Mouse (Mus musculus): ENCODE results near the gene Rptor. TPM values are rescaled to one million over a fixed set of nuclear protein-coding genes. Genes with fewer than 3 reads are reported as not detected.

Gene Rptor
- 9.9 and 10.4 TPM in 2 replicates for polyA plus RNA-seq (2015; fragmentation: Nextera tagmentation; extraction: Ambion mirVana)

DNA sequence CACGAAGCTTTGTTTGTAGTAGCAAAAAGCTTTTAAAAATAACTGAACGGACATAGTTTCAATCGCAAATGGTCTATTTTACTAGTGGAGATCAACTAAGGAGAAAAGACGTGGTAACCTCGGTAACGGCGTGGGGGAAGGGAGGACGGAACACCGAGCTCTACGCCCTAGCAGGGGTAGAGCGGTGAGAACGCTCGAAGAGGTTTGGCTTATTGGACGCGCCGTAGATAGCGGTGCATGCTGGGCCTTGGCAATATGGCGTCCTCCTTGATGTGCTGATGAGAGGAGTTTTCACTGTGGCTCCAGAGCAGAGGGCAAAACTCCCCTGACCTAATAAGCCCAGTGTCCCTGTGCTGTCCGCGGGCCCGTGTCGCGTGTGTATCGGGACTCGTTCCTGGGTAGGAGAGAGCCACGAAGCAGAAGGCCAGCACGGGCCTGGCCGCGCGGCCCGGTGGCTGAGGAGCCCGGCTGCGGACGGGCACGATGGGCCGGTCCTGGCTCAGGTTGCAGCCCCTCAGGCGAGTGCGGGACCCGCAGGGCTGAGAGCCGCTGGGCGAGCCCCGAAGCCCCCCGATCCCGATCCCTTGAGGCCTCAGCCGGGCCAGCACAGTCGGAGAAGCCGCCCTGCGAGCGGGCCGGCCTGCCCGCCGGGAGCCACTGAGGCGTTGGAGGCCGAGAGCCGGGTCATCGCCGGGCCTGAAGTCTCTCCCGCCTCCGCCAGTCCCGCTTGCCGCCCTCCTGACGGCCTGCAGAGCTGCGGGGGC lies at the start of gene Rptor:
Rptor (plus strand) TSS at position 143 of the 764 bp plus-strand sequence.
- H3K4me1 ChIP-seq (ENCODE audit: control insufficient read depth, insufficient read depth, low read length) = peaks cover 9% of the 10 kb centered on the region
- ATAC-seq = peak; percentile 99

DNA sequence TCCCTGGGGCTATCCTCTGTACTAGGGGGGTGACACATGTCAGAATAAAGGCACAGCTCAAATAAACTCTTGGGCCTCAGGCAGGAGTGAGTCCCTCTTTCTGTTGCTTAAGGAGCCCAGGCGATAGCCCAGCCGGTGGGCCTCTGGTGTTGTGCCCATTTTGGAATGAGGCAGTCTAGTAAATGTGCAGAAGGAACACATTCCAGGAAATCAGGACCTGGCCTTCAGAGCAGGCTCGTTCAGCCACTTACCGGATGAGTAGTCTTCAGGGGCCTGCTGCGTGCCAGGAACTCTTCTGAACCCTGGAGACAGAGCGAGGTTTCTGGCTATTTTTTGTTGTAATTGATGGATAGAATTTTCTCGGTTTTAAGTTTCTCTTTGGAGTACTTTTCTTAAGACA lies 48.0 kb upstream of the Rptor start:
- Histone ChIP-seq H3K4me3 (ENCODE audit: low read depth, low read length) (no peak overlapping the region), H3K4me1 (ENCODE audit: control insufficient read depth, insufficient read depth, low read length) (peaks cover 25% of the 10 kb centered on the region)
- ATAC-seq = no peak

More for the DNA sequence above, at the start of gene Rptor:
- Histone ChIP-seq H3K9ac (ENCODE audit: low read depth, low read length) (peak within 1 kb of the TSS; percentile 93), H3K27ac (ENCODE audit: low read length) (peak within 1 kb of the TSS; percentile 89), H3K4me2 (ENCODE audit: low read length) (peak within 1 kb of the TSS; percentile 77), H3K27me3 (ENCODE audit: control insufficient read depth, insufficient read depth, low read depth, low read length) (no peaks in the 10 kb centered on the region), H3K36me3 (ENCODE audit: control insufficient read depth, insufficient read depth, low read length) (no peaks in the 10 kb centered on the region), H3K4me3 (ENCODE audit: low read depth, low read length) (peak within 1 kb of the TSS; percentile 97), H3K9me3 (replicated peaks; ENCODE audit: control insufficient read depth, low read length, poor library complexity, severe bottlenecking) (no peaks in the 10 kb centered on the region)
- under 1% methylated on average over 57 of the region's 63 CpGs for WGBS

DNA sequence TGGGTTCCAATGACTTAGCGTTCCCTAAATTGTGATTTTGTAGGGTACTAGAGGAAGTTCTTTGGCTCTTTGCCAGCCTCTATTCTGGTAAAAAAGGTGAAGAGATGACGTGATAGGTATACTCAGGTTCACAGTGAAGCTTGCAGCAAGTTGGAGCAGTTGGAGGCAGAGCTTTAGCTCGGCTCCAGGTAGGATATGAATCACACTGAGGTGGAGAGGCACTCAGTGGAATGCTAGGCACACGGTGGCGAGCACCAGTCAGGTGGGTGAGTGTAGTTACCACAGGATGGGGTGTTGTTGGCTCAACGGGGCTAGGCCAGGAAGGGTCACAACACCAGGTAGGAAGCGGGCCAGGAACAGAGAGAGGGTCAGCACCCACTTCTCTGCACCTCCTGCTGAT lies 47.5 kb upstream of the Rptor start:
- no peaks in the 10 kb centered on the region; the same call in 1 of the 2 replicates for H3K27me3 ChIP-seq (ENCODE audit: control insufficient read depth, insufficient read depth, low read depth, low read length)
- ATAC-seq = no peak
- H3K27ac ChIP-seq (ENCODE audit: low read length) = no peak overlapping the region
- H3K4me1 ChIP-seq (ENCODE audit: control insufficient read depth, insufficient read depth, low read length) = peaks cover 25% of the 10 kb centered on the region
- 89% methylated on average over 7 of the region's 7 CpGs for WGBS
- H3K9ac ChIP-seq (ENCODE audit: low read depth, low read length) = no peak overlapping the region
- H3K4me2 ChIP-seq (ENCODE audit: low read length) = no peak overlapping the region
- no peaks in the 10 kb centered on the region for H3K9me3 ChIP-seq (replicated peaks; ENCODE audit: control insufficient read depth, low read length, poor library complexity, severe bottlenecking)
- H3K36me3 ChIP-seq (ENCODE audit: control insufficient read depth, insufficient read depth, low read length) = no peaks in the 10 kb centered on the region
- no peak overlapping the region for H3K4me3 ChIP-seq (ENCODE audit: low read depth, low read length)

More for the DNA sequence above, 48.0 kb upstream of the Rptor start:
- Histone ChIP-seq H3K27ac (ENCODE audit: low read length) (no peak overlapping the region), H3K36me3 (ENCODE audit: control insufficient read depth, insufficient read depth, low read length) (no peaks in the 10 kb centered on the region), H3K27me3 (ENCODE audit: control insufficient read depth, insufficient read depth, low read depth, low read length) (no peaks in the 10 kb centered on the region; the same call in 1 of the 2 replicates), H3K9me3 (replicated peaks; ENCODE audit: control insufficient read depth, low read length, poor library complexity, severe bottlenecking) (no peaks in the 10 kb centered on the region), H3K9ac (ENCODE audit: low read depth, low read length) (no peak overlapping the region), H3K4me2 (ENCODE audit: low read length) (no peak overlapping the region)
- 83% methylated on average over 7 of the region's 7 CpGs for WGBS

DNA sequence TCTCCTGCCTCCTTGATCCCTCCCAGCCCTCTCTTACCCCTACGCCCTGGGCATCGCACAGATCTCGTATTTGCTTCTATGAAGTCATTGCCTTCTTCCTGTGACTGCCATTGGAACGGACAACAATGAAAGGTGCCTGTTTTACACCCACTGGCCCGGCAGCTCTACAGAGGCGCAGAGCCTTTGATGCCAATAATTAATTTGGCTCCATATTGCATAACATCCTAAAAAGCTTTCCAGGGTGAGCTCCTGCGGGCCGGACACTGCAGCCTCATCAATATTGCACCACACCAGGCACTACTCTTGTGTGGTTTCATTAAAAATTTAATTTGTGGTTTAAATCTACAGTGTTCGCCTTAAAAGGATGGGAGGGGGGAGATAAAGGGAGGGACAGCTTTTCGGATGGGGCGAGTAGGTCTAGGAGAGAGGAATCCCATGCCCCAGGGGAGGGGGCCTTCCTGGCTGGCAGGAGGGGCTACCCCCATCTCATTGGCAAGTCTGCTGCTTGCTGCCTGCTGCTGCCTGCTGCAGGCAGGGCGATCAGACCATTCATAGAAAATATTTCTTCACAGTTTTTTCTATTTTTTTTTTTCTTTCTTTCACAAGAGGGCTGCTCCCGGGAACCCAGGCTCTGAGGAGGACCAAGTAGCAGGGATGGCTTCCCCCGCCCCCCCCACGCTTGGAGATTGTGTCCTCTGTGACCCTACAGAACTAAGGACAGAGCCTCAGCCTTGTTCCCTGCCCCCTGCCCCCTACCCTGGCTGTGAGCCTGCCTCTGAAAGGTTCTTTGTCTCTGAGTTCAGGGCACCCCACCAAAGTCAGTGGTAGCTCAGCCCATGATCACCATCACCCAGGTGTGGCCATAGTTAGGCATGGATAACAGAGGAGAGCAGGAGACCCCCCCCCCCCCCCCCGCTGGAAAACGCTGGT lies 44.5 kb upstream of the Rptor start:
- WGBS = 8% methylated on average over 17 of the region's 17 CpGs
- ATAC-seq = peak; percentile 73
- Histone ChIP-seq H3K36me3 (ENCODE audit: control insufficient read depth, insufficient read depth, low read length) (no peaks in the 10 kb centered on the region), H3K27ac (ENCODE audit: low read length) (peak overlapping the region; percentile 86), H3K4me3 (ENCODE audit: low read depth, low read length) (no peak overlapping the region), H3K9me3 (replicated peaks; ENCODE audit: control insufficient read depth, low read length, poor library complexity, severe bottlenecking) (no peaks in the 10 kb centered on the region), H3K9ac (ENCODE audit: low read depth, low read length) (peak overlapping the region; percentile 52), H3K4me1 (ENCODE audit: control insufficient read depth, insufficient read depth, low read length) (peaks cover 25% of the 10 kb centered on the region), H3K27me3 (ENCODE audit: control insufficient read depth, insufficient read depth, low read depth, low read length) (no peaks in the 10 kb centered on the region; the same call in 1 of the 2 replicates), H3K4me2 (ENCODE audit: low read length) (peak overlapping the region; percentile 29)

DNA sequence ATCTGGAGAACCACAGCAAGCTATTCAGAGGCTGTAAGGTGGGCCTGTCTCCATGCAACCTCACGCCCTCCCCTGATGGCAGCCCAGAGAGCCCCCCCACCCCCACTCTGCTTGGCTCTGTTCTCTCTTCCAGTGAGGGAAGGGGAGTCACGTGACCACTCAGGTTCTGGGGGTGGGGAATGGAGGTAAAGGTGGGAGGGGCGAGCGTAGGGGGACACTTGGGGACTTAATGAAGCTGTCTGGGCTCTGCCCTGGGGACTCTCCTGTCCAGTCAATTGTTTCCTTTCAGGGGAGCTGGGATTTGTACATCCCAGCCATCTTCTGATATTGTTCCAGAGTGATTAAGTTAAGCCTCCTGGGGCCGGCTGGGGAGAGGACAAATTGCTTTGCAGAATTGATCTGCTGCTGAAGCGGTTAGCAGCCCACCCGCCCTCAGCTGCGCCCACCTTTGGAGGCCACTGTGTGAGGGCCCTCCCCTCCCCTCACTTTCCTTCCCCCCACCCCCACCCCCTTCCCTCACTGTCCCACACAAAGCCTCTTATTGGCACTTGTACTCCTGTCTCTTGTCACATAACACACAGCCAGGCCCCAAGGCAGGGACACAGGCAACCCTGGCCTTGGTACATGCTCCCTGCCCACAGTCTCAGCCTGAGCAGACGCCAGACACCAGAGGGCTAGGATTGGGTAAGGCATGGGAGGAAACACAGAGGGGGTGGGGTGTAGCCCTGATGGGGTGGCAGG lies 43.7 kb upstream of the Rptor start:
- Histone ChIP-seq H3K4me1 (ENCODE audit: control insufficient read depth, insufficient read depth, low read length) (peaks cover 25% of the 10 kb centered on the region), H3K27ac (ENCODE audit: low read length) (peak overlapping the region; percentile 86)

DNA sequence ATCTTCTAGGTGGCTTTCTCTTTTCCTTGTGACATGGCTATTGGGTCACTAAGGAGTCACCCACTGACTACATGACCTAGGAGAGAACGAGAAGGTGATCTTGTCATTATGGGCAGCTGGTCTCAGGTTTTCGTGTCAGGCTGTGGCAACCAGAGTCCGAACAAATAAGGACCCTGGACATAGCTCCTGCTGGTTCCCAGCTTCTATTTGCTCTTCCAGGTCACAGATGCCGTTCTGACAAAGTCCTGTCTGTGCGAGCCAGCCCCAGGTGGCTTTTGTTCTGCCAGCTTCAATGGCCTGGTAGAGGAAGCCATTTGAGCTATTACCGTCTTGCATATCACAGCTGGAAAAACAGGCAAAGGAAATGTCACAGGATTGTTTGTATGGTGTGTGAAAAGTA lies 40.4 kb upstream of the Rptor start:
- Histone ChIP-seq H3K4me2 (ENCODE audit: low read length) (no peak overlapping the region), H3K27me3 (ENCODE audit: control insufficient read depth, insufficient read depth, low read depth, low read length) (no peaks in the 10 kb centered on the region), H3K4me3 (ENCODE audit: low read depth, low read length) (no peak overlapping the region), H3K9ac (ENCODE audit: low read depth, low read length) (no peak overlapping the region), H3K9me3 (replicated peaks; ENCODE audit: control insufficient read depth, low read length, poor library complexity, severe bottlenecking) (no peaks in the 10 kb centered on the region), H3K36me3 (ENCODE audit: control insufficient read depth, insufficient read depth, low read length) (no peaks in the 10 kb centered on the region), H3K4me1 (ENCODE audit: control insufficient read depth, insufficient read depth, low read length) (peaks cover 37% of the 10 kb centered on the region), H3K27ac (ENCODE audit: low read length) (no peak overlapping the region)
- WGBS = 37% methylated on average over 6 of the region's 6 CpGs
- no peak for ATAC-seq

More for the DNA sequence above, 43.7 kb upstream of the Rptor start:
- H3K27me3 ChIP-seq (ENCODE audit: control insufficient read depth, insufficient read depth, low read depth, low read length) = no peaks in the 10 kb centered on the region; the same call in 1 of the 2 replicates
- H3K4me3 ChIP-seq (ENCODE audit: low read depth, low read length) = no peak overlapping the region
- no peaks in the 10 kb centered on the region for H3K9me3 ChIP-seq (replicated peaks; ENCODE audit: control insufficient read depth, low read length, poor library complexity, severe bottlenecking)
- ATAC-seq = peak; percentile 72
- H3K9ac ChIP-seq (ENCODE audit: low read depth, low read length) = peak overlapping the region; percentile 52
- peak overlapping the region; percentile 29 for H3K4me2 ChIP-seq (ENCODE audit: low read length)
- 2% methylated on average over 8 of the region's 9 CpGs for WGBS
- no peaks in the 10 kb centered on the region for H3K36me3 ChIP-seq (ENCODE audit: control insufficient read depth, insufficient read depth, low read length)

DNA sequence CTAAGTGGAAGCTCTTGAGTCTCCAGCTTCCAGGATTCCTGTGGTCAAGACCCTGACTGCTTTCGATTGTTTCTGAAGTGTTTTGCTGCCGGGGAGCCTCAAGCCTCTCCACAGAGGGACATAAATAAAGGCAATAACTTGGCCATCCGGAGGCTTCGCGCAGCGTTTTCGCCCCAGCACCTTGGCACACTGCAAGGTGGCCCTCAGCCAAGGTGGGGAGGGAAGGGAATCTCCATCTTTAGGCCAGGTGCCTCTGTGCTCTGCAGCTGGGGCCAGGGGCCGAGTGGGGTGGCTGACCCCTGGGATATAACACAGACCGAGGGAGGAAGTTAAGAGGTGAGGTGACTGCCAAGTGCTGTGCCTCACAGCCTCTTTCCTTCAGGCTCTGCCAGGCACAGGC lies 39.5 kb upstream of the Rptor start:
- 65% methylated on average over 9 of the region's 9 CpGs for WGBS
- H3K9ac ChIP-seq (ENCODE audit: low read depth, low read length) = no peak overlapping the region

DNA sequence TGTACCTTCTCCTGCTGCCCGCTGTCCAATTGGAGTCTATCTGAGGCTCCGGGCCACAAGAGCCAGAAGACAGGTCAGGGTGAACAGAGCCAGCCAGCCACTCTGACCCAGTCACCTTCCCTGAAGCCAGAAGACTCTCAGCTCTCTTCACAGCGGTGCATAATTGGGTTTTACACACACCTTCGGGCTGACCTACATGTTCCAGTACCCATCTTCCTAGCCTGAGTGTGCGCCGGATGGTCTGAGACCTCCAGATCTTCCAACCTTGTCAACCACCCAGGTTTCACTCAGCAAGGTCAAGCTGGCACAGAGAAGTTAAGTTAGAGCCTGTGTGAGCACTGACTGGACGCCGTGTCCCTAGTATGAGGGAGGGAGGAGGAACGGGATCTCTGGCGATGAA lies 38.3 kb upstream of the Rptor start:
- 88% methylated on average over 10 of the region's 10 CpGs for WGBS

More for the DNA sequence above, 39.5 kb upstream of the Rptor start:
- H3K4me1 ChIP-seq (ENCODE audit: control insufficient read depth, insufficient read depth, low read length) = peaks cover 28% of the 10 kb centered on the region
- no peak for ATAC-seq
- no peak overlapping the region for H3K4me3 ChIP-seq (ENCODE audit: low read depth, low read length)
- H3K4me2 ChIP-seq (ENCODE audit: low read length) = no peak overlapping the region
- H3K27me3 ChIP-seq (ENCODE audit: control insufficient read depth, insufficient read depth, low read depth, low read length) = no peaks in the 10 kb centered on the region
- H3K9me3 ChIP-seq (replicated peaks; ENCODE audit: control insufficient read depth, low read length, poor library complexity, severe bottlenecking) = no peaks in the 10 kb centered on the region
- H3K36me3 ChIP-seq (ENCODE audit: control insufficient read depth, insufficient read depth, low read length) = no peaks in the 10 kb centered on the region
- no peak overlapping the region for H3K27ac ChIP-seq (ENCODE audit: low read length)

More for the DNA sequence above, 38.3 kb upstream of the Rptor start:
- Histone ChIP-seq H3K36me3 (ENCODE audit: control insufficient read depth, insufficient read depth, low read length) (no peaks in the 10 kb centered on the region), H3K9me3 (replicated peaks; ENCODE audit: control insufficient read depth, low read length, poor library complexity, severe bottlenecking) (no peaks in the 10 kb centered on the region), H3K4me2 (ENCODE audit: low read length) (no peak overlapping the region), H3K27me3 (ENCODE audit: control insufficient read depth, insufficient read depth, low read depth, low read length) (no peaks in the 10 kb centered on the region), H3K4me1 (ENCODE audit: control insufficient read depth, insufficient read depth, low read length) (peaks cover 16% of the 10 kb centered on the region), H3K4me3 (ENCODE audit: low read depth, low read length) (no peak overlapping the region), H3K9ac (ENCODE audit: low read depth, low read length) (no peak overlapping the region), H3K27ac (ENCODE audit: low read length) (no peak overlapping the region)
- no peak for ATAC-seq

Data from midbrain, embryonic 16.5 days (tissue).